ENCODE assay signal across 25 mouse cellular contexts in genomic region chr3:53343638-53344037, GRCm38 (mm10).
"Had no signal": no experiment of that assay in that cellular context is flagged by ENCODE, and none has a peak within 500 bp of the region (broad histone marks: within the 10 kb centered on the region; RNA-seq: fewer than 3 reads in every experiment).

No protein-coding gene starts in this region.

- H3K9me3 ChIP-seq: intestine, embryonic 15.5 days; limb, embryonic 13.5 days; liver, embryonic 12.5 days; liver, embryonic 15.5 days; lung, embryonic 15.5 days; megakaryocyte, embryonic 14.5 days; midbrain, embryonic 10.5 days; midbrain, embryonic 13.5 days; neural tube, embryonic 13.5 days had no signal

- H3K4me1 ChIP-seq: intestine, embryonic 15.5 days; liver, embryonic 12.5 days; liver, embryonic 15.5 days; lung, embryonic 15.5 days; megakaryocyte, embryonic 14.5 days; midbrain, embryonic 10.5 days; midbrain, embryonic 13.5 days had no signal

- ATAC-seq: intestine, embryonic 15.5 days; liver, embryonic 12.5 days; midbrain, embryonic 13.5 days; midbrain, embryonic 16.5 days had no signal

- H3K27ac ChIP-seq: intestine, embryonic 15.5 days; layer of hippocampus, adult 2 months; left cerebral cortex, adult 2 months; limb, embryonic 13.5 days; liver, embryonic 12.5 days; liver, embryonic 15.5 days; lung, embryonic 15.5 days; midbrain, embryonic 10.5 days; midbrain, embryonic 13.5 days; neural tube, embryonic 13.5 days had no signal

- H3K9ac ChIP-seq: intestine, embryonic 15.5 days; limb, embryonic 13.5 days; liver, embryonic 12.5 days; liver, embryonic 15.5 days; lung, embryonic 15.5 days; midbrain, embryonic 13.5 days; neural tube, embryonic 13.5 days had no signal

- H3K4me2 ChIP-seq: intestine, embryonic 15.5 days; limb, embryonic 13.5 days; liver, embryonic 12.5 days; liver, embryonic 15.5 days; lung, embryonic 15.5 days; midbrain, embryonic 13.5 days; neural tube, embryonic 13.5 days had no signal

- H3K27me3 ChIP-seq: intestine, embryonic 15.5 days; liver, embryonic 15.5 days; lung, embryonic 15.5 days; megakaryocyte, embryonic 14.5 days; midbrain, embryonic 13.5 days; neural tube, embryonic 13.5 days had no signal

- H3K4me3 ChIP-seq: intestine, embryonic 15.5 days; layer of hippocampus, adult 2 months; left cerebral cortex, adult 2 months; limb, embryonic 13.5 days; liver, embryonic 12.5 days; liver, embryonic 15.5 days; lung, embryonic 15.5 days; megakaryocyte, embryonic 14.5 days; midbrain, embryonic 10.5 days; midbrain, embryonic 13.5 days; myocyte; neural tube, embryonic 13.5 days had no signal

- DNase-seq: kidney, adult 11 months; kidney, adult 9 months; layer of hippocampus, adult 9-11 months; layer of hippocampus, postnatal 36 days; liver; lung, adult 18-20 months; lung, postnatal 10 days; lung, postnatal 36 days; retina, postnatal 1 day; thymus, adult 2 months; thymus, postnatal 14 days; thymus, postnatal 4 days had no signal

- H3K36me3 ChIP-seq: intestine, embryonic 15.5 days; limb, embryonic 13.5 days; liver, embryonic 12.5 days; liver, embryonic 15.5 days; lung, embryonic 15.5 days; midbrain, embryonic 10.5 days; midbrain, embryonic 13.5 days; neural tube, embryonic 13.5 days had no signal
